Mouse (Mus musculus) central nervous system, embryonic 11.5 days (tissue): ENCODE results near the gene Dand5. TPM values are rescaled to one million over a fixed set of nuclear protein-coding genes. Genes with fewer than 3 reads are reported as not detected.

Experiments
- polyA plus RNA-seq: library from polyadenylated mRNA; depleted of rRNA; stranded (reverse); fragments of >200 nt; gene quantifications from 2 replicates; pipeline ENCODE4 v1.2.3, GENCODE M21; 2012; rRNA removed

The Dand5 gene
- 3.2 and 4.7 TPM in 2 replicates for polyA plus RNA-seq

GRCm38 (mm10) chr8:84822723-84823122 lies at the start of gene Dand5:
Gene Dand5 (minus strand): TSS chr8:84822823.

GRCm38 (mm10) chr8:84871376-84872308 lies 49.0 kb upstream of the Dand5 start, which contains the start of gene Syce2:
Gene Syce2 (plus strand): TSS chr8:84872111.

GRCm38 (mm10) chr8:84856864-84857441 lies 34.3 kb upstream of the Dand5 start, which contains the start of gene Farsa:
Gene Farsa (plus strand): TSS chr8:84856989.

GRCm38 (mm10) chr8:84846722-84847572 lies 24.3 kb upstream of the Dand5 start, which contains the start of gene Calr:
Gene Calr (minus strand): TSS chr8:84846934.

GRCm38 (mm10) chr8:84840248-84840999 lies 17.8 kb upstream of the Dand5 start, which contains the start of gene Rad23a:
Gene Rad23a (minus strand): TSS chr8:84840665.

GRCm38 (mm10) chr8:84831490-84831889 lies 8.9 kb upstream of the Dand5 start, which contains the start of gene Gadd45gip1:
Gene Gadd45gip1 (plus strand): TSS chr8:84831522.

GRCm38 (mm10) chr8:84799999-84800831 lies 22.4 kb downstream of the Dand5 start, which contains the start of gene Nfix:
Gene Nfix (minus strand): TSS chr8:84800344.

Other genes starting within 250 kb of the Dand5 start
- gene Ier2, start 160.0 kb downstream of the Dand5 start, polyA plus RNA-seq = 22.8 and 24.3 TPM in 2 replicates
- 109 and 112 TPM in 2 replicates for gene Trmt1, start 136.5 kb downstream of the Dand5 start, polyA plus RNA-seq
- 55.6 and 88.0 TPM in 2 replicates for gene Nacc1, start 135.0 kb downstream of the Dand5 start, polyA plus RNA-seq
- 6.1 and 7.2 TPM in 2 replicates for gene Lyl1, start 121.4 kb downstream of the Dand5 start, polyA plus RNA-seq
- gene G430095P16Rik, start 99.8 kb downstream of the Dand5 start, polyA plus RNA-seq = 2.7 and 4.9 TPM in 2 replicates
- gene Nfix, start 22.5 kb downstream of the Dand5 start, polyA plus RNA-seq = 7.8 and 9.6 TPM in 2 replicates
- 29.3 and 32.5 TPM in 2 replicates for gene Gadd45gip1, start 8.7 kb upstream of the Dand5 start, polyA plus RNA-seq
- 65.7 and 76.9 TPM in 2 replicates for gene Rad23a, start 17.8 kb upstream of the Dand5 start, polyA plus RNA-seq
- gene Calr, start 24.1 kb upstream of the Dand5 start, polyA plus RNA-seq = 669 and 1,481 TPM in 2 replicates
- 97.5 and 98.6 TPM in 2 replicates for gene Farsa, start 34.2 kb upstream of the Dand5 start, polyA plus RNA-seq
- 38.7 and 41.1 TPM in 2 replicates for gene Syce2, start 49.3 kb upstream of the Dand5 start, polyA plus RNA-seq
- gene Gcdh, start 71.1 kb upstream of the Dand5 start, polyA plus RNA-seq = 47.6 and 59.7 TPM in 2 replicates
- 13.0 and 22.9 TPM in 2 replicates for gene Klf1, start 79.1 kb upstream of the Dand5 start, polyA plus RNA-seq
- gene Dnase2a, start 85.7 kb upstream of the Dand5 start, polyA plus RNA-seq = 8.9 and 10.6 TPM in 2 replicates
- 21.4 and 22.8 TPM in 2 replicates for gene Mast1, start 114.5 kb upstream of the Dand5 start, polyA plus RNA-seq
- gene Rtbdn, start 124.2 kb upstream of the Dand5 start, polyA plus RNA-seq = 1.1 TPM in 2 replicates
- not detected in 2 replicates for gene Gm49661, start 146.6 kb upstream of the Dand5 start, polyA plus RNA-seq
- 836 and 1,138 TPM in 2 replicates for gene Prdx2, start 146.8 kb upstream of the Dand5 start, polyA plus RNA-seq
- gene Rnaseh2a, start 146.9 kb upstream of the Dand5 start, polyA plus RNA-seq = 85.7 and 158 TPM in 2 replicates
- 3.7 and 3.8 TPM in 2 replicates for gene Junb, start 155.9 kb upstream of the Dand5 start, polyA plus RNA-seq
- gene Hook2, start 167.8 kb upstream of the Dand5 start, polyA plus RNA-seq = 12.8 and 15.9 TPM in 2 replicates
- gene Best2, start 191.7 kb upstream of the Dand5 start, polyA plus RNA-seq = 0.04 TPM in 1 of 2 replicates, not detected in the other
- gene Asna1, start 202.5 kb upstream of the Dand5 start, polyA plus RNA-seq = 186 and 196 TPM in 2 replicates
- 185 and 357 TPM in 2 replicates for gene Trir, start 204.0 kb upstream of the Dand5 start, polyA plus RNA-seq
- gene Tnpo2, start 214.1 kb upstream of the Dand5 start, polyA plus RNA-seq = 72.4 and 83.1 TPM in 2 replicates
- gene Fbxw9, start 237.2 kb upstream of the Dand5 start, polyA plus RNA-seq = 40.9 and 42.1 TPM in 2 replicates
- gene Gm5741, start 245.2 kb upstream of the Dand5 start, polyA plus RNA-seq = 0.71 and 0.82 TPM in 2 replicates
- gene Dhps, start 248.9 kb upstream of the Dand5 start, polyA plus RNA-seq = 44.7 and 49.4 TPM in 2 replicates